ENCODE assay signal across 8 mouse cellular contexts in the genomic region with DNA sequence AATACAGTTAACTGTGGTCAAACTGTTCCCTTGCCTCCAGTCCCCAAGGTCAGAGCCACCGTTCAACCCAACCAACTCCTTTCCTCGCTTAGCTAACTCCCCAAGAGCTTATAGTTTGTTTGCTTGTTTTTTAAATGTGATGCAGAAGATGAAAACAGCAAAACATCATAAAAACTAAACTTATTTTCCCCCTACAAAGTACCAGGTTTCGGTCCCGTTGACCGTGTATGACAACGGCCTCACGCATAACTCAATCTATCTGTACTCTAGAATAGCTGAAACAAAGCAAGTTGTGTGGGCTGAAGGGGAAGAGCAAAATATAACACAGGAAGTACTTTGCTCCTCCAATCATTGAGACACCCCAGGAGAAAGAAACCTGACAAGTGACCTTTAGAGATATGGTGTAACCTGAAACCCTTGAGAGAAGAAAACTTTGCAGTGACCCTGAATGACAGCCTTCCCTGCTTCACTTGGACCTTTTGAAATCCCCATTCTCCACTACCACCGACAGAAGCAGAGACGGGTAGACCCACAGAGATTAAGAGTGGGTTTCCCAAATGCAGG. TPM values are rescaled to one million over a fixed set of nuclear protein-coding genes. Genes with fewer than 3 reads are reported as not detected.
DNase-seq lines count a peak whose midpoint lies in the region; ATAC-seq and TF ChIP-seq lines count a peak whose summit lies in the region.

No protein-coding gene starts in this region.

- peak overlapping the region; percentile 84 for H3K4me3 ChIP-seq in erythroblast, embryonic 14.5 days (replicated peaks)
- H3K4me3 ChIP-seq in forebrain, embryonic 15.5 days = peak overlapping the region; percentile 82
- H3K4me3 ChIP-seq in lung, postnatal 0 days (ENCODE audit: low read depth, low read length) = peak overlapping the region; percentile 98

- TF ChIP-seq EP300 in lung, postnatal 0 days (IDR thresholded peaks at IDR 0.05) = no peak

- H3K27me3 ChIP-seq in erythroblast, embryonic 14.5 days (ENCODE audit: control insufficient read depth) = peaks cover 26% of the 10 kb centered on the region
- no peaks in the 10 kb centered on the region for H3K27me3 ChIP-seq in forebrain, embryonic 15.5 days
- H3K27me3 ChIP-seq in lung, postnatal 0 days (replicated peaks; ENCODE audit: insufficient read depth, low read length) = no peaks in the 10 kb centered on the region

- no peaks in the 10 kb centered on the region; the same call in 1 of the 2 replicates for H3K36me3 ChIP-seq in erythroblast, embryonic 14.5 days (ENCODE audit: control insufficient read depth)
- H3K36me3 ChIP-seq in forebrain, embryonic 15.5 days = no peaks in the 10 kb centered on the region
- H3K36me3 ChIP-seq in lung, postnatal 0 days (ENCODE audit: insufficient read depth, low read length) = no peaks in the 10 kb centered on the region

- H3K4me2 ChIP-seq in forebrain, embryonic 15.5 days (replicated peaks) = peak overlapping the region; percentile 65
- H3K4me2 ChIP-seq in lung, postnatal 0 days (replicated peaks; ENCODE audit: low read depth, low read length) = peak overlapping the region; percentile 87

- H3K9me3 ChIP-seq in erythroblast, embryonic 14.5 days (ENCODE audit: control insufficient read depth, low read length) = no peaks in the 10 kb centered on the region
- no peaks in the 10 kb centered on the region for H3K9me3 ChIP-seq in forebrain, embryonic 15.5 days
- H3K9me3 ChIP-seq in lung, postnatal 0 days (ENCODE audit: low read length) = no peaks in the 10 kb centered on the region

- ATAC-seq in erythroblast, adult 5-6 weeks (replicated peaks; ENCODE audit: low FRiP score, poor library complexity, severe bottlenecking) = no peak
- no peak for ATAC-seq in forebrain, embryonic 15.5 days (replicated peaks)
- no peak; the same call in 1 of the 2 replicates for ATAC-seq in lung, postnatal 0 days

- peak overlapping the region; percentile 68 for H3K9ac ChIP-seq in forebrain, embryonic 15.5 days (replicated peaks)
- H3K9ac ChIP-seq in lung, postnatal 0 days (replicated peaks; ENCODE audit: low read depth) = peak overlapping the region; percentile 96

- peak overlapping the region; percentile 71 for H3K27ac ChIP-seq in forebrain, embryonic 15.5 days (replicated peaks)
- peak overlapping the region; percentile 98 for H3K27ac ChIP-seq in lung, postnatal 0 days (ENCODE audit: low read length)

- TF ChIP-seq CTCF in lung, postnatal 0 days (IDR thresholded peaks at IDR 0.05) = no peak

- 16% methylated on average over 9 of the region's 9 CpGs for WGBS in forebrain, embryonic 15.5 days
- 5% methylated on average over 9 of the region's 9 CpGs for WGBS in lung, postnatal 0 days

- DNase-seq in B cell, adult 2 months = peak; percentile 17 to 20
- peak; percentile 66 for DNase-seq in lung, postnatal 0 days (ENCODE audit: low spot score)
- no peak for DNase-seq in retina, embryonic 14.5 days (ENCODE audit: low spot score)
- no peak for DNase-seq in cerebellum, postnatal 10 days
- no peak for DNase-seq in gastrocnemius, postnatal 10 days

- H3K4me1 ChIP-seq in erythroblast, embryonic 14.5 days (ENCODE audit: control insufficient read depth) = peaks cover 33% of the 10 kb centered on the region
- H3K4me1 ChIP-seq in forebrain, embryonic 15.5 days = peaks cover 43% of the 10 kb centered on the region
- H3K4me1 ChIP-seq in lung, postnatal 0 days (ENCODE audit: insufficient read depth, low read depth, low read length) = peaks cover 31% of the 10 kb centered on the region; the same call in 1 of the 2 replicates

RNA-seq across cellular contexts. Expression of gene Mapkapk2, which starts 1.4 kb away (rescaled TPM):
- polyA plus RNA-seq in erythroblast, embryonic 14.5 days (2012) = 1.3 and 1.5 TPM in 2 replicates
- total RNA-seq in erythroblast, adult 5-6 weeks (2015; ENCODE audit: low replicate concordance) = 38.0 and 49.5 TPM in 2 replicates
- 26.3 and 33.3 TPM in 2 replicates for total RNA-seq in erythroblast, adult 5-6 weeks (2017; ENCODE audit: low replicate concordance)
- 23.8 and 26.9 TPM in 2 replicates for polyA plus RNA-seq in forebrain, embryonic 15.5 days (2015; fragmentation: Nextera tagmentation; extraction: Ambion mirVana)
- polyA plus RNA-seq in lung, postnatal 0 days (2015; fragmentation: Nextera tagmentation; extraction: Ambion mirVana) = 62.4 and 65.0 TPM in 2 replicates
- 100 to 1,000 TPM; 171 to 177 TPM for total RNA-seq in gastrocnemius, postnatal 10 days (2021)

RNA-seq across cellular contexts. Expression of gene Dyrk3, which starts 41.9 kb away (rescaled TPM):
- polyA plus RNA-seq in erythroblast, embryonic 14.5 days (2012) = 3.7 and 5.1 TPM in 2 replicates
- 92.8 and 106 TPM in 2 replicates for total RNA-seq in erythroblast, adult 5-6 weeks (2015; ENCODE audit: low replicate concordance)
- total RNA-seq in erythroblast, adult 5-6 weeks (2017; ENCODE audit: low replicate concordance) = 97.3 and 107 TPM in 2 replicates
- 17.9 and 20.8 TPM in 2 replicates for polyA plus RNA-seq in forebrain, embryonic 15.5 days (2015; fragmentation: Nextera tagmentation; extraction: Ambion mirVana)
- 3.4 and 4.7 TPM in 2 replicates for polyA plus RNA-seq in lung, postnatal 0 days (2015; fragmentation: Nextera tagmentation; extraction: Ambion mirVana)
- under 1 TPM; 0.12 to 0.14 TPM for total RNA-seq in gastrocnemius, postnatal 10 days (2021)

RNA-seq across cellular contexts. Expression of gene Eif2d, which starts 56.8 kb away (rescaled TPM):
- polyA plus RNA-seq in erythroblast, embryonic 14.5 days (2012) = 2.4 and 2.8 TPM in 2 replicates
- 10.8 and 13.6 TPM in 2 replicates for total RNA-seq in erythroblast, adult 5-6 weeks (2015; ENCODE audit: low replicate concordance)
- total RNA-seq in erythroblast, adult 5-6 weeks (2017; ENCODE audit: low replicate concordance) = 10.9 and 12.4 TPM in 2 replicates
- polyA plus RNA-seq in forebrain, embryonic 15.5 days (2015; fragmentation: Nextera tagmentation; extraction: Ambion mirVana) = 58.4 and 61.6 TPM in 2 replicates
- 36.3 and 42.5 TPM in 2 replicates for polyA plus RNA-seq in lung, postnatal 0 days (2015; fragmentation: Nextera tagmentation; extraction: Ambion mirVana)
- total RNA-seq in gastrocnemius, postnatal 10 days (2021) = 10 to 100 TPM; 24.4 to 26.4 TPM

Comparison
In these comparisons a context has a peak if more than half of its experiments do, and no peak if none do; other contexts are left out.
1. DNase-seq: peak in B cell, adult 2 months (2 of 2) and lung, postnatal 0 days (single experiment); none in retina, embryonic 14.5 days (single experiment), cerebellum, postnatal 10 days (0 of 2) and gastrocnemius, postnatal 10 days (single experiment).
2. Peak in every context shown above with its lines, with median percentiles within 50 percentile points of each other: H3K4me3 ChIP-seq.